Mouse (Mus musculus) midbrain, postnatal 0 days (tissue): ENCODE results near the gene Prpf38a. TPM values are rescaled to one million over a fixed set of nuclear protein-coding genes. Genes with fewer than 3 reads are reported as not detected.

Experiments
- ATAC-seq: fragments of 200-750 bp; cut with Nextera tagmentation; 2 replicates; pipeline ENCODE4 v1.8.0; 2017; ENCODE audit warnings: moderate number of reproducible peaks, mild to moderate bottlenecking, moderate TSS enrichment, moderate library complexity; ENCODE audit not compliant: low FRiP score
- DNase-seq: peaks from one replicate; pipeline ENCODE4 v3.0.0-alpha.2; 2015; ENCODE audit warnings: low spot score
- H3K27ac ChIP-seq: fragments of 300-500 bp; sonication (generic); 2 replicates; pipeline ENCODE4 v1.5.1; 2014; ENCODE audit warnings: low read depth, mild to moderate bottlenecking, low read length, mixed read lengths
- H3K27me3 ChIP-seq: fragments of 300-500 bp; sonication (generic); 2 replicates; pipeline ENCODE4 v1.6.1; 2014; ENCODE audit warnings: low read length, control low read depth, mixed read lengths; ENCODE audit not compliant: insufficient read depth
- H3K36me3 ChIP-seq: fragments of 300-500 bp; sonication (generic); 2 replicates; pipeline ENCODE4 v1.6.1; 2014; ENCODE audit warnings: low read length, control low read depth, mixed read lengths; ENCODE audit not compliant: insufficient read depth
- H3K4me1 ChIP-seq: fragments of 300-500 bp; sonication (generic); 2 replicates; pipeline ENCODE4 v1.6.1; 2014; ENCODE audit warnings: mild to moderate bottlenecking, control low read depth, antibody characterized with exemption, low read length, mixed read lengths; ENCODE audit not compliant: insufficient read depth
- H3K4me2 ChIP-seq: fragments of 300-500 bp; sonication (generic); 2 replicates; pipeline ENCODE4 v1.6.1; 2014; ENCODE audit warnings: low read depth, mild to moderate bottlenecking, low read length, mixed read lengths; ENCODE audit not compliant: poor library complexity, severe bottlenecking
- H3K4me3 ChIP-seq: fragments of 300-500 bp; sonication (generic); 2 replicates; pipeline ENCODE4 v1.5.1; 2014; ENCODE audit warnings: low read depth, mild to moderate bottlenecking, low read length, moderate library complexity
- H3K9ac ChIP-seq: fragments of 300-500 bp; sonication (generic); replicated peaks from 2 replicates; pipeline ENCODE4 v1.6.1; 2014; ENCODE audit warnings: mild to moderate bottlenecking, low read length, moderate library complexity, mixed read lengths; ENCODE audit not compliant: poor library complexity, severe bottlenecking
- H3K9me3 ChIP-seq: fragments of 300-500 bp; sonication (generic); 2 replicates; pipeline ENCODE4 v1.6.1; 2016; ENCODE audit warnings: low read length, control low read depth
- CTCF ChIP-seq: IDR thresholded peaks from 2 replicates; pipeline ENCODE4 v1.5.1; 2016; ENCODE audit warnings: antibody characterized with exemption, mild to moderate bottlenecking
- WGBS: fragments of 180-500 bp; shearing (Covaris S2); extraction: QIAGEN DNeasy Blood & Tissue Kit; methylation state at CpG from one replicate; pipeline ENCODE4 v1.1.7; 2014; 5-methylcytosine and 5-hydroxymethylcytosine counted together
- polyA plus RNA-seq: library from polyadenylated mRNA; unstranded; fragments of >200 nt; fragmentation: Nextera tagmentation; extraction: Ambion mirVana; gene quantifications from 2 replicates; pipeline ENCODE4 v1.2.1, GENCODE M21; 2015
- total RNA-seq: library from RNA; depleted of rRNA; stranded (reverse); fragments of >200 nt; gene quantifications from 2 replicates; pipeline ENCODE4 v1.2.3, GENCODE M21; 2014; rRNA removed

The Prpf38a gene
- 33.7 and 42.6 TPM in 2 replicates for total RNA-seq
- polyA plus RNA-seq, result 57.4 and 60.9 TPM in 2 replicates

DNA sequence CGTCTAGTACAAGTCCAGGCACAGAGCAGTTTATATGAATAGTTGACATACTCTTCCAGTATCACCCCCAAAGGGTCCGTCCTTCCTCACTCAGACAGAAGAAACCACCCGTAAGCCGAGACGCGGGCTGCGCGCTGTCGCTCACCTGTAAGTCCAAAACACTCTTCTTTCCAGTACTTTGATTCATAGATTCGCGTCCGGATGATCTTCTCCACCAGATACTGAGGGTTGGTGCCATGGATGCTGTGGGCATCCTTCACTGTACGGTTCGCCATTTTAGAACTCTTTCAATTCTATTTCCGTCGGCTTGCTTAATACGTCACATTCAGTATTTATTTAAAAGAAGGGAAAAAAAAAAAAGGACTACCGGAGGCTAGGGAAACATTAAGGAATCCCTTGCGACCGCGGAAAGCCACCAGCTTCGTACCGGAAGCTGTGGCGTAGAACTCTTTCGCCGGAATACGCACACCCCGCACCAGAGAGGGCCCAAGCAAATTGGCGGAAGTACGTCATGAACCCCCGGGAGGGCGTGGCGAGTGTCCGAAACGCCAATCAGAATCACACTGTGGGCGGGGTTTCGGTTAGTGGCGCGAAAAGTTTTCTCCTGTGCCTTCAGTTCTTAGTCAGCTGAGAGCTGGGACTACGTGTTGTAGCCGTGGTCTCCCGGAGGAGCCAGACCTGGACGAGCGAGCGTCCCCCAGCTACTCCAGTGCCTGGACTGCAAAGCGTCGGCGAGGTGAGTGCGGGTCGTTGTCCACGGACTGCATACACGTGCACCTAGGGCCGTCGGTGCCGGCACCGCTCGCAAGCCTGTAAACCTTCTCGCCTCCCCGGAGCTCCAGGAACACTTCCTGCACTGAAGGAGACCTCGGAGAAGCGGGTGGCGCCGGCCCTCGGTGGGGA is at the start of gene Prpf38a, which contains the start of gene Orc1:
Gene Prpf38a (minus strand): TSS at position 497 of the 903 bp plus-strand sequence.
Gene Orc1 (plus strand): TSS at position 584 of the 903 bp plus-strand sequence.
- Histone ChIP-seq H3K27ac (peak within 1 kb of the TSS; percentile 77), H3K4me2 (peak within 1 kb of the TSS; percentile 80), H3K36me3 (peaks cover 6% of the 10 kb centered on the region; the same call in 1 of the 2 replicates), H3K4me3 (peak within 1 kb of the TSS; percentile 83), H3K9ac (peak within 1 kb of the TSS; percentile 67), H3K9me3 (no peaks in the 10 kb centered on the region), H3K4me1 (peaks cover 3% of the 10 kb centered on the region; the same call in 1 of the 2 replicates), H3K27me3 (no peaks in the 10 kb centered on the region)
- ATAC-seq (peak; percentile 99), DNase-seq (peak; percentile 99)
- no peak for TF ChIP-seq CTCF
- WGBS, result under 1% methylated on average over 64 of the region's 64 CpGs

DNA sequence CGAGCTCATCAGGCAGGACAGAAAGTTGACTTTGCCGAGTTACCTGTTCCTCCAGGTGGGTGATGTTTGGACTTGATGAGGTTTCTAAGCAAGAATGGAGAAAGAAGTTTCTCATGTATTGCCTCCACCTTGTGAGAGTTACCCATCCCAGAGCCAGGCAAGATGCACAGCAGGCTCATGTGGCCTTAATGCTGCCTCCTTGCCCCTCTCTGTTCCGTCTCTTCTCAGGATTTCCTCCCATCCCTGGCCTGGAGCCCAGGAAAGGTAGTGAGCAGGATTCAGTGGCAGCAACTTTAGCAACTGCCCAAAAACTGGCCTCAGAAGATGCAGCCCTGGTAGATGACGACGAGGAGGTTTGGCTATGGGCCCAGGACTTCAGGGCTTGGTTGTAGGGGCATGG is 47.9 kb upstream of the Prpf38a start:
- Histone ChIP-seq H3K9me3 (no peaks in the 10 kb centered on the region), H3K4me1 (no peaks in the 10 kb centered on the region), H3K4me3 (no peak overlapping the region), H3K27me3 (no peaks in the 10 kb centered on the region), H3K4me2 (no peak overlapping the region), H3K27ac (no peak overlapping the region), H3K9ac (no peak overlapping the region), H3K36me3 (peaks cover 65% of the 10 kb centered on the region)
- DNase-seq, result no peak
- ATAC-seq, result no peak
- WGBS, result 90% methylated on average over 5 of the region's 5 CpGs
- no peak for TF ChIP-seq CTCF

DNA sequence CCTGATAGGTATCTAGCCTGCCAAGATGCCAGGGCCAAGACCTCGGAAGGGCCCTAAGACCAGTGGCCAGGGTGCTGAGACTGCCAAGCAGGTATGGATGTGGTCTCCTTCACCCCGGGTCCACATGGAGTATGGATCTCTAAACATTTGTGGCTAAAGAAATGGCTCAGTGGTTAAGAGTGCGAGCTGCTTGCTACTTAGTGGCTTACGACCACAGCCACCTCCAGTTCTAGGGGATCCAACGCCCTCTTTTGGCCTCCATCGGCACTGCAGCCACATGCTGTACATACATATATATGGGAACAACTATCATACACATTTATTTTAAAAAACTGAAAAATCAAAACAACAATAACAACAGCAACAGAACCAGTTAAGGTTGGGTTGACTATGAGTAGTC is 42.4 kb upstream of the Prpf38a start:
- Histone ChIP-seq H3K36me3 (peaks cover 16% of the 10 kb centered on the region), H3K4me3 (no peak overlapping the region), H3K27ac (no peak overlapping the region), H3K9ac (no peak overlapping the region), H3K4me2 (no peak overlapping the region), H3K4me1 (no peaks in the 10 kb centered on the region), H3K27me3 (no peaks in the 10 kb centered on the region), H3K9me3 (no peaks in the 10 kb centered on the region)
- DNase-seq (no peak), ATAC-seq (no peak)
- 97% methylated on average over 6 of the region's 6 CpGs for WGBS
- peak; percentile 43 for TF ChIP-seq CTCF

- H3K4me2 ChIP-seq, result peak overlapping the region; percentile 70
- peak; percentile 8; the same call in 1 of the 2 replicates for TF ChIP-seq CTCF
- H3K27me3 ChIP-seq, result no peaks in the 10 kb centered on the region
- no peaks in the 10 kb centered on the region for H3K9me3 ChIP-seq
- H3K9ac ChIP-seq, result peak overlapping the region; percentile 93
- H3K36me3 ChIP-seq, result peaks cover 11% of the 10 kb centered on the region
- DNase-seq, result peak; percentile 29
- H3K4me3 ChIP-seq, result peak overlapping the region; percentile 68
- peak; percentile 8; the same call in 1 of the 2 replicates for ATAC-seq
- peak overlapping the region; percentile 97 for H3K27ac ChIP-seq
- H3K4me1 ChIP-seq, result no peaks in the 10 kb centered on the region
- WGBS, result 16% methylated on average over 8 of the region's 8 CpGs
These were observed 41.4 kb upstream of the Prpf38a start for GRCm38 (mm10) chr4:108620536-108620935.

DNA sequence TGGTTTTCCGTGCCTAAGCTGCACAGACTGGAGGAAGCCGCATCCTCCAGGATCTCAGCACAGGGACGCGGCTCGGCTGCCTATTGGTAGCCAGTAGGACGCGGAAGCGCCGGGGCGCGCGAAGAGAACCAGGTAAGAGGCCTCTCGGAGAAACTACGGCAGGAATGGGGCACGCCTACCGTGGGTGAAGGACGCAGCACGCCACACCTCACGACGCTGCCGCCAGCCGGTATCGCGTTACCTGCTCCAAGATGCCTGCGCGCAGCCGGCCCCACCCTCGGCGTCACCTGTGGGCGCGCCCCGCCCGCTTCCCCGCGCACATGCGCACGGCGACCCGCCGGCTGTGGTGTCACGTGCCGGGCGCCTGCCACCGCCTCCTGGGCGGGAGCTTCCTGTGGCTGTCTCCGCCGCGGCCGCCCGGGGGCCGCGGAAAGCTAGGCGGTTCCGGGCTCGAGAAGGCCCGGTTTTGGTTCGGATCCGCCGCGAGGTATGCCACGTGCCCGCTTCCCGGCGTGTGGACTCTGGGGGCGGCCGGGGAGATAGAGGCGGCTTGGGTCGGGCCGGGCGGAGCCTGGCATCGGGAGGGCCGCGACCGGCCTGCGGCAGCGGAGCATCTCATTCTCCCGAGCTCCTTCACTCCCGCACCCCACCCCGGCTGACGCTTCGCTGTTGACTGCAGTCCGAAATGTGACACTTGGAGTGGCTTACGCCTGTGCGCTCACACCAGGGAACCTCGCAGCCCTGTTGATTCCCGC is 40.6 kb upstream of the Prpf38a start, which contains the start of gene Cc2d1b:
Gene Cc2d1b (plus strand): TSS at position 354 of the 755 bp plus-strand sequence.
- peak; percentile 94 for DNase-seq

More for the DNA sequence above, 40.6 kb upstream of the Prpf38a start, which contains the start of gene Cc2d1b:
- H3K9me3 ChIP-seq, result no peaks in the 10 kb centered on the region
- under 1% methylated on average over 71 of the region's 86 CpGs for WGBS
- H3K4me2 ChIP-seq, result peak within 1 kb of the TSS; percentile 70
- H3K9ac ChIP-seq, result peak within 1 kb of the TSS; percentile 93
- H3K27ac ChIP-seq, result peak within 1 kb of the TSS; percentile 97
- peak within 1 kb of the TSS; percentile 68 for H3K4me3 ChIP-seq
- TF ChIP-seq CTCF, result peak; percentile 22; the same call in 1 of the 2 replicates
- no peaks in the 10 kb centered on the region for H3K27me3 ChIP-seq
- ATAC-seq, result peak; percentile 92
- no peaks in the 10 kb centered on the region for H3K4me1 ChIP-seq
- 0 out of 2 replicates have a peak, but pooled peaks cover 3% of the 10 kb centered on the region for H3K36me3 ChIP-seq
